Mouse (Mus musculus): ENCODE measurements around the gene Enox1. TPM values are rescaled to one million over a fixed set of nuclear protein-coding genes. Genes with fewer than 3 reads are reported as not detected.

Enox1 gene
- total and polyA plus RNA-seq, 3 experiments, result not detected

DNA sequence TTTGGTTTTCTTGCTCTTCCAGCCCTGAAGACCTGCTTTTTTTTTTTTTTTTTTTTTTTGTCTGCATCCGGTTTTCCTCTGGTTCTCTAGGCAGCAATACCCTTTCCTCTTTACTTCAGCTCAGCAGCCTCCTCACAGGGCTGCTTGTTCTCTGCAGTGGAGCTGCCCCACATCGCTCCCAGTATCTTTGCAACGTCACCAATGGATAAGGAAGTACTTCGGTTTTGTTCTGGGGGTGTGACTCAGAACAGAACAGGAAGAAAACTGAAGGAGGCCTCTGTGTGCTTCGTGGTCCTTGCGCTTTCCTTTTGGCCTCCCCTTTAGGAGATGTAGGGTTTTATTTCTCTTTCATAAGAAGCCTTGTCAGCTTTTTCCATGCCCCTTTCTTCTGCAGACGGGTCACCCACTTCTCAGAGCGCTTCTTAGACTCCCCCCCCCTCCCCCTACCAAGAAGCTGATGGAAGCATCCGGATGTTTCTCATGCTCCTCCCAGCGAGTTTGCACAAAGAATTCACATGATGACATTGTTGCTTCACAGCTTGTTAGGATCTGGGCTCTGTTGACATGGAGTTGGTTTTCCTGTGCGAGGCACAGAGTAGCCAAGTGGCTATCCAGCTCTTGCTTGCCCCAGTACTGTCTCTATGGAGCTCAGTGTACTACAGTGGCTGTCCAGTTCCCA lies 187.2 kb downstream of the Enox1 start:
- no peak overlapping the region for H3K4me2 ChIP-seq (ENCODE audit: insufficient read depth, low read depth, poor library complexity, severe bottlenecking)
- no peaks in the 10 kb centered on the region for H3K4me1 ChIP-seq (ENCODE audit: control insufficient read depth in 1 of 2, insufficient read depth in 2 of 2)
- in situ Hi-C loops (cut with MboI; ENCODE audit: low pct_ligation_motif_present, low pct_unique_long_range_greater_than_20kb, low sequenced_read_pairs) (no loop called here), dilution Hi-C loops (cut with MboI; ENCODE audit: extremely low pct_ligation_motif_present, extremely low pct_unique_long_range_greater_than_20kb, low sequenced_read_pairs) (no loop called here)
- H3K36me3 ChIP-seq (replicated peaks in 1 of 2; ENCODE audit: control insufficient read depth in 1 of 2, insufficient read depth in 1 of 2, low read length in 1 of 2), result no peaks in the 10 kb centered on the region
- no peak overlapping the region for H3K9ac ChIP-seq (ENCODE audit: insufficient read depth, low read depth)
- no peaks in the 10 kb centered on the region for H3K27me3 ChIP-seq (replicated peaks)
- TF ChIP-seq RCOR1 (conservative IDR thresholded peaks at IDR 0.05; ENCODE audit: low read depth, low read length) (no peak), UBTF (IDR thresholded peaks at IDR 0.05; ENCODE audit: low read depth, low read length) (no peak), MEF2A (IDR thresholded peaks at IDR 0.05; ENCODE audit: borderline replicate concordance, low read depth, low read length) (no peak), PAX5 (IDR thresholded peaks at IDR 0.05; ENCODE audit: low read length) (no peak), NELFE (IDR thresholded peaks at IDR 0.05; ENCODE audit: low read depth, low read length) (no peak), JUND (conservative IDR thresholded peaks at IDR 0.05; ENCODE audit: low read depth, low read length) (no peak), ZMIZ1 (IDR thresholded peaks at IDR 0.05; ENCODE audit: low read depth, low read length) (no peak), NRF1 (IDR thresholded peaks at IDR 0.05; ENCODE audit: low read depth, low read length) (no peak), E2F4 (IDR thresholded peaks at IDR 0.05; ENCODE audit: insufficient replicate concordance, low read depth, low read length) (no peak), ZNF384 (IDR thresholded peaks at IDR 0.05; ENCODE audit: low read depth, low read length) (no peak), RAD21 (IDR thresholded peaks at IDR 0.05; ENCODE audit: low read depth, low read length) (no peak)
- H3K9me3 ChIP-seq (replicated peaks; ENCODE audit: low read length), result peaks cover 70% of the 10 kb centered on the region
- no peak for DNase-seq (ENCODE audit: extremely low read depth)
- no peak overlapping the region for H3K27ac ChIP-seq (ENCODE audit: insufficient read depth, low read depth)
- no peak overlapping the region for H3K4me3 ChIP-seq (replicated peaks in 1 of 3; ENCODE audit: low read depth in 2 of 3, low read length in 2 of 3, poor library complexity in 1 of 3)
- no peaks in the 10 kb centered on the region for H3K79me2 ChIP-seq (replicated peaks; ENCODE audit: control insufficient read depth, extremely low read depth, insufficient read depth, poor library complexity, severe bottlenecking)

GRCm38 (mm10) chr14:77346296-77346695 lies 189.7 kb downstream of the Enox1 start:
- Histone ChIP-seq H3K4me3 (replicated peaks in 1 of 3; ENCODE audit: low read depth in 2 of 3, low read length in 2 of 3, poor library complexity in 1 of 3) (no peak overlapping the region), H3K4me1 (ENCODE audit: control insufficient read depth in 1 of 2, insufficient read depth in 2 of 2) (no peaks in the 10 kb centered on the region), H3K27me3 (replicated peaks) (no peaks in the 10 kb centered on the region), H3K9me3 (replicated peaks; ENCODE audit: low read length) (peaks cover 80% of the 10 kb centered on the region), H3K79me2 (replicated peaks; ENCODE audit: control insufficient read depth, extremely low read depth, insufficient read depth, poor library complexity, severe bottlenecking) (no peaks in the 10 kb centered on the region), H3K4me2 (ENCODE audit: insufficient read depth, low read depth, poor library complexity, severe bottlenecking) (no peak overlapping the region), H3K9ac (ENCODE audit: insufficient read depth, low read depth) (no peak overlapping the region), H3K27ac (ENCODE audit: insufficient read depth, low read depth) (no peak overlapping the region), H3K36me3 (replicated peaks in 1 of 2; ENCODE audit: control insufficient read depth in 1 of 2, insufficient read depth in 1 of 2, low read length in 1 of 2) (no peaks in the 10 kb centered on the region)
- dilution Hi-C loops (cut with MboI; ENCODE audit: extremely low pct_ligation_motif_present, extremely low pct_unique_long_range_greater_than_20kb, low sequenced_read_pairs), result no loop called here
- in situ Hi-C loops (cut with MboI; ENCODE audit: low pct_ligation_motif_present, low pct_unique_long_range_greater_than_20kb, low sequenced_read_pairs), result no loop called here
- DNase-seq (ENCODE audit: extremely low read depth), result no peak
- no peak for TF ChIP-seq IRF4 (IDR thresholded peaks at IDR 0.05; ENCODE audit: low read depth, low read length)
- no peak for TF ChIP-seq PAX5 (IDR thresholded peaks at IDR 0.05; ENCODE audit: low read length)
- TF ChIP-seq BHLHE40 (IDR thresholded peaks at IDR 0.05; ENCODE audit: low read depth, low read length), result no peak
- TF ChIP-seq JUND (conservative IDR thresholded peaks at IDR 0.05; ENCODE audit: low read depth, low read length), result no peak
- no peak for TF ChIP-seq ETS1 (conservative IDR thresholded peaks at IDR 0.05; ENCODE audit: low read depth, low read length)
- no peak for TF ChIP-seq MYC (IDR thresholded peaks at IDR 0.05; ENCODE audit: low read depth, low read length)
- TF ChIP-seq MAX (IDR thresholded peaks at IDR 0.05; ENCODE audit: low read length), result no peak
- TF ChIP-seq TBP (conservative IDR thresholded peaks at IDR 0.05; ENCODE audit: low read depth, low read length), result no peak
- TF ChIP-seq MXI1 (IDR thresholded peaks at IDR 0.05; ENCODE audit: low read depth, low read length), result no peak
- TF ChIP-seq ZKSCAN1 (IDR thresholded peaks at IDR 0.05; ENCODE audit: borderline replicate concordance, low read depth, low read length), result no peak
- no peak for TF ChIP-seq E2F4 (IDR thresholded peaks at IDR 0.05; ENCODE audit: insufficient replicate concordance, low read depth, low read length)
- no peak for TF ChIP-seq MAZ (IDR thresholded peaks at IDR 0.05; ENCODE audit: low read depth, low read length)
- no peak for TF ChIP-seq USF2 (conservative IDR thresholded peaks at IDR 0.05; ENCODE audit: low read depth, low read length)
- TF ChIP-seq RAD21 (IDR thresholded peaks at IDR 0.05; ENCODE audit: low read depth, low read length), result no peak
- no peak for TF ChIP-seq ELF1 (IDR thresholded peaks at IDR 0.05; ENCODE audit: low read depth, low read length)
- no peak for TF ChIP-seq MEF2A (IDR thresholded peaks at IDR 0.05; ENCODE audit: borderline replicate concordance, low read depth, low read length)
- TF ChIP-seq NELFE (IDR thresholded peaks at IDR 0.05; ENCODE audit: low read depth, low read length), result no peak
- no peak for TF ChIP-seq CTCF (conservative IDR thresholded peaks at IDR 0.05 in 1 of 2, IDR thresholded peaks at IDR 0.05 in 1 of 2; ENCODE audit: low read depth in 2 of 2, low read length in 2 of 2)
